9 mouse cellular contexts compared by ENCODE assay signal in the genomic region with DNA sequence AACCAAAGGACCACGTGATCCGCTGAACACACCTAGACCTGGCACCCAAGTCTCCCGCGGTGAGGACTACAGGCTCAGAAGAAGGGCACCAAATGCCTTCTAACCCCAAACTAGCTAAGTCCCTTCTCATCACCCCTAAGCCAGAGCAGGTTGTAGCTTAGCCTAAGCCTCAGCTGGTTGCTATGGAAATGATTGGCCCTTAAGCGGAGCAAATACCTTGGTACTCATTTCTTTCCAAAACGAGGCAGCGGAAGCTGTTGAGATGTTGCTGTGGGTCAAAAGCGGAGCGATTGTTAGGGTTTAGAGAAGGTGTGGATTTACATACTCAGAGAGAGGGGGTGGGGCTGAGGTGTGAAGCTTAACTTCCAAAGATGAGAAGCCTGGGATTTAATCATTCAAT.
DNase-seq lines count a peak whose midpoint lies in the region; ATAC-seq and TF ChIP-seq lines count a peak whose summit lies in the region.
"Had no signal": no experiment of that assay in that cellular context is flagged by ENCODE, and none has a peak within 500 bp of the region (broad histone marks: within the 10 kb centered on the region; RNA-seq: fewer than 3 reads in every experiment).

No protein-coding gene starts in this region.

- 2% methylated on average over 9 of the region's 9 CpGs for WGBS in intestine, postnatal 0 days
- 4% methylated on average over 9 of the region's 9 CpGs for WGBS in intestine, embryonic 15.5 days
- 0% methylated on average over 9 of the region's 9 CpGs for WGBS in embryonic facial prominence, embryonic 14.5 days
- WGBS in midbrain, embryonic 10.5 days: 3% methylated on average over 9 of the region's 9 CpGs

- DNase-seq in ES-CJ7 (ENCODE audit: low read depth, low spot score): peak; percentile 67
- DNase-seq in embryonic facial prominence, embryonic 14.5 days (ENCODE audit: low spot score): no peak
- peak; percentile 26 for DNase-seq in midbrain, embryonic 10.5 days (ENCODE audit: low spot score)
- DNase-seq in cerebellum, postnatal 14 days: no peak
- DNase-seq in cerebellum, postnatal 36 days: no peak
- DNase-seq in spleen, postnatal 36 days (ENCODE audit: low spot score in 2 of 2): no peak
- DNase-seq: heart, postnatal 4 days had no signal

- H3K9ac ChIP-seq in intestine, postnatal 0 days (ENCODE audit: low read depth, low read length): no peak overlapping the region
- H3K9ac ChIP-seq in intestine, embryonic 15.5 days: no peak overlapping the region
- H3K9ac ChIP-seq in embryonic facial prominence, embryonic 14.5 days (ENCODE audit: low read depth, low read length): no peak overlapping the region

- H3K36me3 ChIP-seq in intestine, postnatal 0 days (ENCODE audit: control insufficient read depth, insufficient read depth): no peaks in the 10 kb centered on the region
- no peaks in the 10 kb centered on the region for H3K36me3 ChIP-seq in intestine, embryonic 15.5 days
- H3K36me3 ChIP-seq in embryonic facial prominence, embryonic 14.5 days (ENCODE audit: control insufficient read depth, insufficient read depth, low read length): no peaks in the 10 kb centered on the region
- H3K36me3 ChIP-seq in midbrain, embryonic 10.5 days: no peaks in the 10 kb centered on the region

- no peak overlapping the region; the same call in 1 of the 2 replicates for H3K4me3 ChIP-seq in intestine, postnatal 0 days (ENCODE audit: low read depth, low read length)
- H3K4me3 ChIP-seq in intestine, embryonic 15.5 days (replicated peaks): no peak overlapping the region
- H3K4me3 ChIP-seq in embryonic facial prominence, embryonic 14.5 days (ENCODE audit: low read depth, low read length): no peak overlapping the region
- H3K4me3 ChIP-seq in midbrain, embryonic 10.5 days: no peak overlapping the region

- no peak for ATAC-seq in intestine, postnatal 0 days
- no peak for ATAC-seq in intestine, embryonic 15.5 days
- ATAC-seq in embryonic facial prominence, embryonic 14.5 days (ENCODE audit: low read depth): no peak

- H3K4me1 ChIP-seq in intestine, postnatal 0 days (replicated peaks; ENCODE audit: control insufficient read depth, insufficient read depth, low read length): no peaks in the 10 kb centered on the region
- no peaks in the 10 kb centered on the region for H3K4me1 ChIP-seq in intestine, embryonic 15.5 days (replicated peaks)
- H3K4me1 ChIP-seq in embryonic facial prominence, embryonic 14.5 days (ENCODE audit: control insufficient read depth, insufficient read depth, low read length): no peaks in the 10 kb centered on the region
- H3K4me1 ChIP-seq in midbrain, embryonic 10.5 days: peaks cover 21% of the 10 kb centered on the region

- H3K27me3 ChIP-seq in intestine, postnatal 0 days (replicated peaks; ENCODE audit: control insufficient read depth, insufficient read depth, low read length): no peaks in the 10 kb centered on the region
- peaks cover 6% of the 10 kb centered on the region; the same call in 1 of the 2 replicates for H3K27me3 ChIP-seq in intestine, embryonic 15.5 days (replicated peaks)
- H3K27me3 ChIP-seq in embryonic facial prominence, embryonic 14.5 days (replicated peaks; ENCODE audit: control insufficient read depth, insufficient read depth, low read length): no peaks in the 10 kb centered on the region; the same call in 1 of the 2 replicates
- peaks cover 23% of the 10 kb centered on the region for H3K27me3 ChIP-seq in midbrain, embryonic 10.5 days (ENCODE audit: low read depth, poor library complexity, severe bottlenecking)

- H3K4me2 ChIP-seq in intestine, postnatal 0 days (replicated peaks; ENCODE audit: low read depth): peak overlapping the region; percentile 28; the same call in 1 of the 2 replicates
- H3K4me2 ChIP-seq in intestine, embryonic 15.5 days (replicated peaks): no peak overlapping the region
- H3K4me2 ChIP-seq in embryonic facial prominence, embryonic 14.5 days (ENCODE audit: low read depth, low read length): peak overlapping the region; percentile 7; the same call in 1 of the 2 replicates

- H3K9me3 ChIP-seq in intestine, postnatal 0 days (ENCODE audit: control insufficient read depth): no peaks in the 10 kb centered on the region
- H3K9me3 ChIP-seq in intestine, embryonic 15.5 days: no peaks in the 10 kb centered on the region
- H3K9me3 ChIP-seq in embryonic facial prominence, embryonic 14.5 days (ENCODE audit: control insufficient read depth, low read length): no peaks in the 10 kb centered on the region
- H3K9me3 ChIP-seq in midbrain, embryonic 10.5 days (replicated peaks): no peaks in the 10 kb centered on the region

- TF ChIP-seq CTCF in intestine, postnatal 0 days (IDR thresholded peaks at IDR 0.05; ENCODE audit: low read depth): no peak

- H3K27ac ChIP-seq in intestine, postnatal 0 days (ENCODE audit: low read depth, low read length): no peak overlapping the region
- no peak overlapping the region for H3K27ac ChIP-seq in intestine, embryonic 15.5 days
- H3K27ac ChIP-seq in embryonic facial prominence, embryonic 14.5 days (replicated peaks; ENCODE audit: low read depth, low read length): no peak overlapping the region
- H3K27ac ChIP-seq in midbrain, embryonic 10.5 days (replicated peaks): no peak overlapping the region

Comparison
In these comparisons a context has a peak if more than half of its experiments do, and no peak if none do; other contexts are left out.
1. DNase-seq: peak in ES-CJ7 (single experiment) and midbrain, embryonic 10.5 days (single experiment); none in embryonic facial prominence, embryonic 14.5 days (single experiment), cerebellum, postnatal 14 days (0 of 2), cerebellum, postnatal 36 days (0 of 2) and spleen, postnatal 36 days (0 of 2).